Mouse (Mus musculus): ENCODE measurements at regions not wholly inside any gene's neighbourhood (a gene's known extent, or its start where the extent isn't known, plus 50 kb on each side); places are given as distances from the start of the nearest gene placed in this dataset.
A peak's percentile ranks its signal among the peaks of the same experiment; 100 is the strongest.

DNA sequence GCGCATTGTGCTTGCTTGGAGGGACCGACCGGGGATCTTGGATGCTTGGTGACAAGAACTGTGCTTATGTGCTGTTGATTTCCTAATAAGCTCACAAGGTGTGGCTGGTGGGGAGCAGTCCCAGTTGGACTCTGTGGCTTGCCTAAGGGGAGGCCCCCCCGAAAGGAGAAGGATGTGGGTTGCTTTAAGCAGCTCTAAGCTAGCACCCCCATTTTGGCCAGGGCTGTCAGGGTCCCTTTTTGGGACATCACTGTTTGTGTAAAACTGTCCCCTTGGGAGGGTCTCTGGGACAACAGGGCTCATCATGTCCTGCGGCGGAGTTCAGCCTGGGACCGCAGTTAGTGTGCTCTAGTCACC lies 51.4 kb upstream of the Eef2kmt start:
- no peaks in the 10 kb centered on the region for H3K9me3 ChIP-seq
- no peaks in the 10 kb centered on the region for H3K36me3 ChIP-seq
- peak overlapping the region; percentile 94 for H3K4me2 ChIP-seq
- WGBS = 62% methylated on average over 7 of the region's 7 CpGs
- peak overlapping the region; percentile 57 for H3K9ac ChIP-seq
- peak overlapping the region; percentile 51 for H3K4me3 ChIP-seq
- no peak overlapping the region for H3K27ac ChIP-seq (replicated peaks)
- peaks cover 8% of the 10 kb centered on the region for H3K4me1 ChIP-seq (replicated peaks)
- peak; percentile 56 for ATAC-seq (ENCODE audit: low FRiP score, low read depth)
- H3K27me3 ChIP-seq = 0 out of 2 replicates have a peak, but pooled peaks cover 7% of the 10 kb centered on the region

- peak; percentile 88 for ATAC-seq (ENCODE audit: low FRiP score, low read depth)
- peaks cover 8% of the 10 kb centered on the region for H3K4me1 ChIP-seq (replicated peaks)
- peak overlapping the region; percentile 94 for H3K4me2 ChIP-seq
- peak overlapping the region; percentile 57 for H3K9ac ChIP-seq
- no peaks in the 10 kb centered on the region for H3K9me3 ChIP-seq
- H3K27ac ChIP-seq (replicated peaks) = no peak overlapping the region
- peak overlapping the region; percentile 51 for H3K4me3 ChIP-seq
- 0 out of 2 replicates have a peak, but pooled peaks cover 7% of the 10 kb centered on the region for H3K27me3 ChIP-seq
- no peaks in the 10 kb centered on the region for H3K36me3 ChIP-seq
- WGBS = 2% methylated on average over 35 of the region's 36 CpGs
Observed at GRCm38 (mm10) chr16:5306588-5307248, 50.9 kb upstream of the Eef2kmt start.

All from hindbrain, embryonic 15.5 days (tissue).